Mouse (Mus musculus): ENCODE measurements around the gene Tjp3.

DNA sequence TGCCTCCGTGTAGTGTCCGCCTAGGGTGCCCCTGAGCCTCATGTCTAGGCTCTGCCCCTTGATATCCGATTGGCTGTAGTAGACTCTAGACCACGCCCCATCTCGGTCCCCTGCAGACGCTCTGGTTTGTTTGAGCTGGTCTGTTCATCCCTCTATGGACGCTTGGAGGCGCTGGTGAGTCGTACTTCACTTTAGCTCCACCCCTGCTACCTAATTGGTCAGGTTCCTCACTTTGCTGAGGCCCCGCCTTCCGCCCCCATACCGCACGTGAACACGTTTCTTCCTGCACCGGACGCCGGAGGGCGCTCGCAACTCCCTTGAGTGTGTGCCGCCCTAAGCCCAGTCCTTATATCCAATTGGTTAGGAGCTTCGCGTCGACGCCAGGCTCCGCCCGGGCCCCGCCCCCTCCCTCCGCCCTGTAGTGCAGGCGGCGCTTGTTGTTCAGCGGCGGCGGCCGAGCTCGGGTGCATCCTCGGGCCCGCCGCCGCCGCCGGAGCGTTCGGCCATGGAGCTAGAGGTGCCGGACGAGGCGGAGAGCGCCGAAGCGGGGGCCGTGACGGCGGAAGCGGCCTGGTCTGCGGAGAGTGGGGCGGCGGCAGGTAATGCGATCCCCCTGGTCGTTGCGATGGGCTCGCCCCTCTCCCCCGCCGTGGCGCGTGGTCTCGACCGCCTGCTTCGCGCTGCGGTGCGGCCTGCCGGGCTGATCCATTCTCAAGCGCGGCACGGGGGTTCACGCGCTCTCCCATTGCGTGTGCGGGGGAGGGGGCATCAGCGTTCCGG is 1.4 kb upstream of the Tjp3 start, which contains the start of gene Pip5k1c:
- no peak for TF ChIP-seq GATA1 (IDR thresholded peaks at IDR 0.05; ENCODE audit: borderline replicate concordance, low read length)
- TF ChIP-seq FLI1 (IDR thresholded peaks at IDR 0.05; ENCODE audit: low read length): no peak

Measured in megakaryocyte, embryonic 14.5 days (primary cell).